Mouse (Mus musculus) CH12F3 (cell line): ENCODE data around the gene Gm20388.
"Not testable (repeated sequence)": the region's sequence is repeated elsewhere in the genome, so short reads cannot be mapped to it uniquely, and the experiment has no call there.

ENCODE experiments used
- in situ Hi-C: fragments of 300-500 bp; cut with MboI; formaldehyde crosslinking; loops from 2 replicates; pipeline ENCODE4 v1.14.3; 2020; ENCODE audit warnings: low sequenced_read_pairs

Gene Gm20388

GRCm38 (mm10) chr8:120760341-120761215 is 849.9 kb downstream of the Gm20388 start:
- in situ Hi-C loops = no loop called here

- in situ Hi-C loops = no loop called here
Observed at GRCm38 (mm10) chr8:120763267-120763666, 852.6 kb downstream of the Gm20388 start.

GRCm38 (mm10) chr8:120764638-120765037 is 854.0 kb downstream of the Gm20388 start:
- in situ Hi-C loops = no loop called here

- in situ Hi-C loops = no loop called here
Observed at GRCm38 (mm10) chr8:120766622-120767021, 856.0 kb downstream of the Gm20388 start.

- in situ Hi-C loops = no loop called here
Observed at GRCm38 (mm10) chr8:120768454-120769218, 858.0 kb downstream of the Gm20388 start.

- in situ Hi-C loops = no loop called here
Observed at GRCm38 (mm10) chr8:120777184-120777583, 866.5 kb downstream of the Gm20388 start.

- in situ Hi-C loops = no loop called here
Observed at GRCm38 (mm10) chr8:120777732-120778131, 867.1 kb downstream of the Gm20388 start.

GRCm38 (mm10) chr8:120779106-120779505 is 868.5 kb downstream of the Gm20388 start:
- in situ Hi-C loops = no loop called here

- in situ Hi-C loops = no loop called here
Observed at GRCm38 (mm10) chr8:120783781-120784180, 873.1 kb downstream of the Gm20388 start.

GRCm38 (mm10) chr8:120786753-120787152 is 876.1 kb downstream of the Gm20388 start:
- in situ Hi-C loops = no loop called here

GRCm38 (mm10) chr8:120787631-120788030 is 877.0 kb downstream of the Gm20388 start:
- in situ Hi-C loops = no loop called here

GRCm38 (mm10) chr8:120792710-120793109 is 882.1 kb downstream of the Gm20388 start:
- in situ Hi-C loops = no loop called here

GRCm38 (mm10) chr8:120795944-120796635 is 885.4 kb downstream of the Gm20388 start:
- in situ Hi-C loops = loop anchor here (5.0 kb wide), 1 partner anchor 114 kb away; no protein-coding TSS in a partner anchor

- in situ Hi-C loops = loop anchor here (5.0 kb wide), 1 partner anchor 115 kb away; no protein-coding TSS in a partner anchor
Observed at GRCm38 (mm10) chr8:120797019-120797727, 886.5 kb downstream of the Gm20388 start.

GRCm38 (mm10) chr8:120800308-120800865 is 889.7 kb downstream of the Gm20388 start:
- in situ Hi-C loops = no loop called here

- in situ Hi-C loops = not testable (repeated sequence)
Observed at GRCm38 (mm10) chr8:120803661-120804375, 893.2 kb downstream of the Gm20388 start.

GRCm38 (mm10) chr8:120804741-120805140 is 894.1 kb downstream of the Gm20388 start:
- in situ Hi-C loops = no loop called here

- in situ Hi-C loops = no loop called here
Observed at GRCm38 (mm10) chr8:120806780-120807264, 896.2 kb downstream of the Gm20388 start.

- in situ Hi-C loops = no loop called here
Observed at GRCm38 (mm10) chr8:120807719-120808118, 897.1 kb downstream of the Gm20388 start.
